Mouse (Mus musculus): ENCODE measurements at regions not wholly inside any gene's neighbourhood (a gene's known extent, or its start where the extent isn't known, plus 50 kb on each side); places are given as distances from the start of the nearest gene placed in this dataset.

DNA sequence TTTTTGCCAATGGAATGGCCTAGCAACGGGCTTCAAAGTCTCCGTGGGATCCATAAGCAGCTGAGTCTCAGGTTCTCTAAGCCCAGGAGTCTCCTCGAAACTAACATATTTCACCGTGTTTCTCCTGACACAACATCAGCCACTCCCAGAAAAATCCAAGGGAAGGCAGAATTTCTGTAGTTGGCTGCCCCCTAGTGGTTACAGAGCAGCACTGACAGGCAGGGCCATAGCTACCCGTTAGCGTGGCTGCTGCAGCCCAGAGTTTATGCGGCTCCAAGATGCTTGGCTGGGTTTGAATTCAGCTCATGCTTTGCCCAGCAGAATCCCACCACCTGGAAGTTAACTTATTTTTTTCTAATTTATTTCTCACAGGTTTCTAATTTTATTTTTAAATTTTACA, 140.9 kb upstream of the Tmem164 start:
- DNase-seq (ENCODE audit: low spot score in 2 of 2) = peak in 1 of 2 experiments; percentile 53

DNA sequence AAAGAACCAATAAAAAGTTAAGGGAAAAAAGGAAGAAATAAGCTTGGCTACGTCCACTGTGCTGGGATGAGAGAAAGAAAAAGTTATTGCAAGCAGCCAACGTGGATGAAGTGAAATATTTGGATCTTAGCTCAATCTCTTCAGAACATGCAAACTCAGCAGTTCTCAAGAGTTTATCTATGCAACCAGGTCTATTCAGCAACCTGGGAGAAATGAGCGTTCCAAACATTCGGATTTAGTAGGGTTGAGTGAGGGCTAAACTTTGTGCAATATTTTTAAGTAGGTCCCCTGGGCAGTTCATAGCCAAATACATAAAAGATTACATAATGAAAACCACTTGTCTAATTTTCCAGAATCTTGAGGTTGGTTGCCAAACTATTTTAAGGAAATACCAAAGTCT, 129.0 kb upstream of the Tmem164 start:
- DNase-seq (ENCODE audit: low spot score in 2 of 2) = no peak

- peak in 1 of 2 experiments; percentile 23 for DNase-seq (ENCODE audit: low spot score in 2 of 2)
These were observed 127.0 kb upstream of the Tmem164 start for GRCm38 (mm10) chrX:142554161-142554560.

DNA sequence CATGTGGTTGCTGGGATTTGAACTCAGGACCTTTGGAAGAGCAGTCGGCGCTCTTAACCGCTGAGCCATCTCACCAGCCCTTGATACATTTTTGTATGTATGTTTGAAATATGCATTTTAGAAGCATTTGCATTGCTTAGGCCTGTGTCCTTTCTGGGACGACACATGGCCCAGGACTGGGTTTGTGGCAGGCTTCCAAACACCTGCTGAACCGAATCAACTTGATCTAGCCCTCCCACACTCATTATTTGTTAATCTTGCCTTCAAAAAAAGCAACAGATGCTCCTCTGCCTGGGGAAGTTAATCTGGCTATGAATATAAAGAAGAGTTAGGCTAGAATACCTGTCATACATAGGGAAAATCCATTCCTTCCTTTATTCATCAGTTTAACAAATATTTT, 123.7 kb upstream of the Tmem164 start:
- DNase-seq (ENCODE audit: low spot score in 2 of 2) = no peak

- no peak for DNase-seq (ENCODE audit: low spot score in 2 of 2)
These were observed 120.8 kb upstream of the Tmem164 start for GRCm38 (mm10) chrX:142560209-142560912.

GRCm38 (mm10) chrX:142561788-142562187, 119.4 kb upstream of the Tmem164 start:
- DNase-seq (ENCODE audit: low spot score in 2 of 2) = no peak

GRCm38 (mm10) chrX:142564186-142564585, 117.0 kb upstream of the Tmem164 start:
- DNase-seq (ENCODE audit: low spot score in 2 of 2) = no peak

- no peak for DNase-seq (ENCODE audit: low spot score in 2 of 2)
These were observed 109.4 kb upstream of the Tmem164 start for GRCm38 (mm10) chrX:142571772-142572171.

GRCm38 (mm10) chrX:142574022-142574421, 107.2 kb upstream of the Tmem164 start:
- no peak for DNase-seq (ENCODE audit: low spot score in 2 of 2)

DNA sequence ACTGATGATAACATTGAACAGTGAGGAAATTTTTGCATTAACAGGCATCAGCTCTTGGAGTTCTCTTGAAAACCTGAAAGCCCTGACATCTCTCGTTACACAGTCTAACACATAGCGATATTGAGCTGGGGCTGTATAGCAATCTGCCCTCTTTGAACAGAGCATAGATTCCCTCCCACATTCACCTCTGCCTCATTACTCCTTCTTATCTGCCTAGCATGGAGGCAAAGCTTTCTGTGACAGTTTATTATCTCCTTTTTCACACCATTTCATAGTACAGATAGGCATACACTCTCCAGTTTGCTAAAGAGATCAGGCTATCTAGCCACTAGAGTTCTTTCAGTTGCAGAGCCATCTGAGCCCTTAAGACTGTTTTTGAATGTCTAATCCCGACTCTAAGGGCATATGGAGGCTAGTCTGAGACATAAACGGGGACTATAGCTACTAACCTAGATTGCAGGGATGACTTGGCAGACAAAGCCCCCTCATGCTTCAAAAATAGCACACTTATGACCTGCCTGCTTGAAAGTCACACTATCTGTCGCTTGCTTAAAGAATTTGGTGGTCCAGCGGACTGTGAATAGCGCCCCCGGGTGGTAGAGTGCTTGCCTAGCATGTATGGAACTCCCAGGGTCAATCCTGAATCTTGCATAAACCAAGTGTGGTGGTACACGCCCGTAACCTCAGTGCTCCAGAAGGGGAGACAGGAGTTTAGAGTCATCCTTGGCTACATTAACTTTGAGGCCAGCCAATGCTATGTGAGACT, 106.1 kb upstream of the Tmem164 start:
- no peak for DNase-seq (ENCODE audit: low spot score in 2 of 2)

DNA sequence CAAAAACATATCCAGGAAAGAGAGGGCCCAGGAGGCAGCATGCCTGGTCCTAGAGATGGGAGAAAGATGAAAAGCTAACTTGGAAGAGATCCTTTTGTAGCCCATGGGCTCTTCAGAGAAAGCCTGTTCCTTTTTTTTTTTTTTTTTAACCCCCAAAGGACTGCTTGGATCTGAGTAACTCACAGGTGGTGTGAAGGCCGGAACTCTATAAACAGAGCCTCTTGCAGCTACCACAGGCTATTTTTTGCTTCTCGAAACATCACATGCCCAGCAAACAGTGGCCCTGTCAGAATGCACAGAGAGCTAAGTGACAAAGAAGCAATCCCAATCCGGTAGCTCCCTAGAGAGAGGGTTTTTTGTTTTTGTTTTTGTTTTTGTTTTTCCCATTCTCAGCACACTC, 105.1 kb upstream of the Tmem164 start:
- no peak for DNase-seq (ENCODE audit: low spot score in 2 of 2)

- no peak for DNase-seq (ENCODE audit: low spot score in 2 of 2)
These were observed 103.6 kb upstream of the Tmem164 start for GRCm38 (mm10) chrX:142577449-142578081.

DNA sequence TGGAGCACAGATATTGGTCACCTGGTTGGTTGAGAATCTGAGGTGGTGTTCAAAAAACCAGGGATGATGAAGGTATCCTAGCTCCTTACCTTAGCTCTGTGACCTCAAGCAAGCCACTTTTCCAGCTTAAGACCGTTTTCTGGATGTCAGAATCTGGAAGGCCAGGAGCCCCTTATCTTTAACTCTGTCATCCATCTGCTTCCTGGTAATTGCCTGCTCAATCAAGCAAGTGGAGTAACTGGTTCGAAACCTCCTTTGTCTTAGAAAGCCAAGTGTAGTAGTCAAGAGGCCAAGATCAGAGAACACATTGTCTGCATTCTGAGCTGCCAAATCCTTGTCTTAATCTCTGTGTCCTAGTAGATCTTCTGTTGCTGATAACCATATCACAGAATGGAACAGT, 95.9 kb upstream of the Tmem164 start:
- DNase-seq (ENCODE audit: low spot score in 2 of 2) = no peak

DNA sequence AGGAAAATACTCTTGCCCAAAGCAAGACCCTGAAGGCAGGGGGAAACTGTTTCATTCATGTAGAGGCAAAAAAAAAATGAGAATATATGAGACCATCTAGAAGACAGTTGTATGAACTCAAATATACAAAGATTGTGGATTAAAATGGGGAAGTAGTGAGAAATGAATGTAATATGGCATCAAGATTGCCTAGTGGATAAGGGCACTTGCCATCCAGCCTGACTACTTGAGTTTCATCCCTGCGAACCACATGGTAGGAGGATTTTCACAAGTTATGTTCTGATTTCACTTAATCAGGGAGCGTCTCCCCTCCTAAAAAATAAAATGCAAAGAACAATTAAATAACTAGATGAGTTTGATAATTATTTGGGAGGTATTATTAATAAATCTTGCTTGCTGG, 81.8 kb upstream of the Tmem164 start:
- no peak for DNase-seq (ENCODE audit: low spot score in 2 of 2)

- no peak for DNase-seq (ENCODE audit: low spot score in 2 of 2)
These were observed 80.4 kb upstream of the Tmem164 start for GRCm38 (mm10) chrX:142600782-142601181.

DNA sequence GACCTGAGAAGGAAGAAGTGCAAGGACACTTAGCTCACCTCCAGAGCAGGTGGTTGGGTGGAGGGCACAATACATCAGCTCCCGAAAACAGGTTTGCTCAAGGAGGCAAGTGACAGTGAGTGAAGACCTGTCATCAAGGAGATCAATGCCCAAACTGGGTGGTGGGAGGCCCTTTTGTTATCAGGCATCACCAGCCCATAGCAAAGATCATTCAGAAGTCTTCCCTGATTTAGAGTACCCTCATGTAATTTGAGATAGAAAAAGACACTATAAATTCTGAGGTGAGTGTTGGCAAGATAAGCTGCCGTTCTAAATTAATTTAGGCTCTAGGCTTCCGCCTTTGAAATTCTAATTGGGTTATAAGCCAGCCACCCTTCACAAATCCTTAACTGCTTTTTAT, 76.1 kb upstream of the Tmem164 start:
- no peak for DNase-seq (ENCODE audit: low spot score in 2 of 2)

GRCm38 (mm10) chrX:142606595-142607205, 74.5 kb upstream of the Tmem164 start:
- no peak for DNase-seq (ENCODE audit: low spot score in 2 of 2)

DNA sequence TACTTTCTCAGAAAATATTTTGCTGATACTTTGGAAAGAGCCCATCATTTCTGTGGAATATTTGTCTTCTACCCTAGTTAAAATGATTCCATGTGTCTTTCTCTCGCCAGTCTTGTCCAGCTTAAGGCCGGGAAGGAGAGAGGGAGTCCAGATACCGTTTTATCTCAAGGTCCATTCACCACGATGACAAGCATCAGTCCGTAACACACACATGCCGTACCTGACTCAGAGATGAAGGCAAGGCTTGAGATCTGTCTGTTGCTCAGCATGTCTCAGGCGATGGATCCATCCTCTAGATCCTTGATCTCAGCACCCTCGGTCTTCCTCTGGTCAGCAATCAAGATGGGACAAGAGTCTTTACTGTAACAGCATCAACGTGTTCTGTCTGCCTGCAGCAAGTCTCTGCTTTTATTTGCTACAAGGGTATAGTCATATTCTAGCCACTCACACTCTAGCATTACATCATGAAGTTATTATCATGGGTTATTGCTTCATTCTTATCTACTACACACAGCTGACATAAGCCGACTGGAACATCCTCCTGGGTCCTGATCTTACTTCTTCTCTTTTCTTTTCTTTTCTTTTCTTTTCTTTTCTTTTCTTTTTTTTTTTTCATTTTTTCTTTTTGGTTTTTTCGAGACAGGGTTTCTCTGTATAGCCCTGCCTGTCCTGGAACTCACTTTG, 64.9 kb upstream of the Tmem164 start:
- no peak for DNase-seq (ENCODE audit: low spot score in 2 of 2)

DNA sequence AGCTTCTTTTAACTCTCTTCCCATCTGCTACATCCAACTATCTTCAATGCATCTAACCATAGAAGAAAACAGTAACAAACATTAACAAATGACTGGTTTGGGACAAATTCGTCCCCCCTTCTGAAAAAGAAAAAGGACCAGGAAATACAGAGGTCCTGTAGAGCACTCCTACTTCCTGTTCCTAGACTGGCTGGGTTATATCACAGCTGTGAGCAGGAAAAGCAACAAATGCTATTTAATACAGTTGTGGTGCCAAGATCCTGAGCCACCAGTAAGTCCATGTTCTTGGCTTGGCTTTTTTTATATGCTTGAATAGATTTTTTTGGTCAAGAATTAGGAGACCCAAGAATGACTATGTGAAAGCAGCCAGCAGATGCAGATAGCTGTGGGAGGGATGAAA, 62.8 kb upstream of the Tmem164 start:
- DNase-seq (ENCODE audit: low spot score in 2 of 2) = no peak

GRCm38 (mm10) chrX:142623359-142623758, 57.8 kb upstream of the Tmem164 start:
- no peak for DNase-seq (ENCODE audit: low spot score in 2 of 2)

DNA sequence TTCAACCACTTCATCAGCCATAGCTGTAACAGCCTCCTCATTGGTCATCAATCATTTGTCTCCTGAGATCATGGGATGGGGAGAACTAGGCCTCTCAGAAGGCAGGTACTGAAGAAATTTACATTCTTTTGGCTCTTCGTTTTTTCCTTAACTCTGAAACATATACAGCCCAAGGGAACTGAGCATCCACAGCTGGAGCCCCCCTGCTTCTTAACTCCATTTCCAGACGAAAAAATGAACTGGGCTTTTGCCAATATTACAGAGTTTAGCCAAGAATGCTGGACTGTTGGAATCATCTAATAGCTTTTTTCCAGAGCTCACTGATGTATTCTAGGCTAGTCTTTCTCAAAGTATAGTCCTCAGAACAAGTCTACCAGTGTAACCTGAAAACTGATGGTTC, 57.3 kb upstream of the Tmem164 start:
- DNase-seq (ENCODE audit: low spot score in 2 of 2) = no peak
